Mouse (Mus musculus): ENCODE measurements around the gene Cog5. TPM values are rescaled to one million over a fixed set of nuclear protein-coding genes. Genes with fewer than 3 reads are reported as not detected.
A peak's percentile ranks its signal among the peaks of the same experiment; 100 is the strongest.

The Cog5 gene
- polyA plus RNA-seq, 1 experiment from 2014 or later: 26.9 TPM

DNA sequence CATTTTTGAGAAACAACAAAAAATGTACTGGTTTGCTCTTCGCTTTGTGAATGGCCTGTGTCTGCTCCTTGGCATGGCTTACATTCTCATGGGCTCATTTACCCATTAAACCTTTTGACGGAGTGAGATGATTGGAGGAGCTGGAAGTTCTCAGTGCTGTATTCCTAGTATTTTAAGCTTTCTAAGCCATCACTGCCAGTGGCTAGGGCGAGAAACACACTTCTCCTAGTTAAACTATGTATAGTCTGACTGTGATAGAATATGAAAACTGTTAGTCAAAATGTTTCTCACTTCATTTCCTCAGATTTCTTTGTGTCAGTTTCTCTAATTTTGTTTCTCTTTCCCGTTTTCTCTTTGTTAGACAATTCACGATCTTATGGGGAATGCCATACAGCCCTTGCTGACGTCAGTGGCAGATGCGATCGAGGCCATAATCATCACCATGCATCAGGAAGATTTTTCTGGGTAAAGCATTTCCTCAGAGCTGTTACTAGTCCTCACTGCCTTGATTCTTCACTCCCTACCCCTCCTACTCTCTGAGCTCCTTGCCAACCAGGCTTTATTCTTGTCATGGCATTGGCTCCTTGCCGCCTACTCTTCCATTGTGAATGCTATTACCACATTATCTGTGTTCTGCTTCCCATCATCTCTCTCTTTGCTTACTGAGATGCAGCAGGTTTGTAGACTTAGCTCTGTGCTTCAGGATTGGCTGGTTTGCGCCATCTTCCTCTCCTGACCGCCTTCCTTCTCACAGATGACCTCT lies 231.4 kb downstream of the Cog5 start:
- no peak for DNase-seq (ENCODE audit: low spot score)
- peaks cover 20% of the 10 kb centered on the region for H3K36me3 ChIP-seq
- no peaks in the 10 kb centered on the region for H3K27me3 ChIP-seq (ENCODE audit: insufficient read depth, poor library complexity, severe bottlenecking)
- H3K4me1 ChIP-seq (replicated peaks): peaks cover 6% of the 10 kb centered on the region; the same call in 1 of the 2 replicates
- WGBS: 94% methylated on average over 11 of the region's 11 CpGs
- H3K9me3 ChIP-seq: no peaks in the 10 kb centered on the region
- no peak overlapping the region for H3K4me3 ChIP-seq
- no peak overlapping the region for H3K27ac ChIP-seq

DNA sequence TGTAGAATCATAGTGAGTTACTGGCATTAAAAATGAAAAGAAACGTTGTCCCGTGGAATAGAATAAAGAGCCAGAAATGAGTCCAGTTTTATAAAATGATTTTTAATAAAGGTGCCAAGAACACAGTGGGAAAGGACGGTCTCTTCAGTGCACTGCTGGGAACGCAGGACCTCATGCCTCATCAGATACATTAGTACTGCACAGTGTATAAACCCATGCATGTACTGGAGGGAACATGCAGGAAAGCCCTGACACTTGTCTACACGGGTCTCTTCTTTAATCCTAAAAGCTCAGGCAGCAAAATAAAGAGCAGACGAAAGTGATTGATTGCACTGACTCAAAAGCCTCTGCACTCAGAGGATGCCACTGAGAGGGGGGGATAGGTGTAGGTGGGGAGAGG lies 236.0 kb downstream of the Cog5 start:
- Histone ChIP-seq H3K4me3 (no peak overlapping the region), H3K4me1 (replicated peaks) (peaks cover 20% of the 10 kb centered on the region), H3K27ac (no peak overlapping the region), H3K9me3 (no peaks in the 10 kb centered on the region), H3K36me3 (peaks cover 20% of the 10 kb centered on the region), H3K27me3 (ENCODE audit: insufficient read depth, poor library complexity, severe bottlenecking) (no peaks in the 10 kb centered on the region)
- DNase-seq (ENCODE audit: low spot score): no peak
- 75% methylated on average over 6 of the region's 6 CpGs for WGBS

DNA sequence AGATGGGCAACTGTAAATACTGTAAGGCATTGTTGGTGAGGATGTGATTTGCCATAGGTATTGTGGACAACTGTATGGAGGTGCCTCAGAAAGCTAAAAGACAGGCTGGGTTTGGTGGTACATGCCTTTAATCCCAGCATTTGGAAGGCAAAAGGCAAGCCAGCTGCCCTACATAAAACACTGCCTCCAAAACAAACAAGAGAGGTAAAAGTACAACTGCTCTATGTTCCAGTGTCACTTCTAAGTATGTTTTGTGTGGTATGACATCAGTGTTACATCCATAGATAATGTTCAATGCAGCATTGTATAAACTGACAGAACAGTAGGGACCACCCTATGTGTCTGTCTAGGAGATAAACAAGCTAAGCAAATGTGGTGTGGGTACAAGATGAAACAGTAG lies 237.4 kb downstream of the Cog5 start:
- H3K27ac ChIP-seq: no peak overlapping the region

DNA sequence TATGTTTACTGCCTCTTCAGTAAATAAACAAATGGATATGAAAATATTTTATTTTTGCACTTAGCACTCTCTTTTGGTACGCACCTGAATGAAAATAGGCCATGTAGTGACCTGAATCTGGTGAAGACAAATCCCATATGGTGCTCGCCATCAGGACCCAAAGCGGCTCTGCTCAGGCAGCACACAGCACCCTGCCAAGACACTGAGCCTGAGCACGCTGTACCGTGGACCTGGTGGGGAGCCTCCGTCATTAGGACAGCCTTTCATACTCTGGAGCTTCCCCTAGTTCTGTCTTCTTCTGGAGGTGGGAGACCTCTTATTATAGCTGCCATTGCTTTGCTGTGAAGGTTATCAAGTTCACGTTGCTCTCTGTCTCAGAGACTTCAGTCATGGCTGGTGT lies 238.1 kb downstream of the Cog5 start:
- WGBS: 94% methylated on average over 7 of the region's 7 CpGs
- Histone ChIP-seq H3K9me3 (no peaks in the 10 kb centered on the region), H3K27ac (no peak overlapping the region), H3K36me3 (peaks cover 4% of the 10 kb centered on the region), H3K4me1 (replicated peaks) (peaks cover 35% of the 10 kb centered on the region), H3K4me3 (no peak overlapping the region), H3K27me3 (ENCODE audit: insufficient read depth, poor library complexity, severe bottlenecking) (no peaks in the 10 kb centered on the region)
- no peak for DNase-seq (ENCODE audit: low spot score)

More for the DNA sequence above, 237.4 kb downstream of the Cog5 start:
- no peak overlapping the region for H3K4me3 ChIP-seq
- no peaks in the 10 kb centered on the region for H3K9me3 ChIP-seq
- no peak for DNase-seq (ENCODE audit: low spot score)
- H3K36me3 ChIP-seq: peaks cover 10% of the 10 kb centered on the region
- H3K27me3 ChIP-seq (ENCODE audit: insufficient read depth, poor library complexity, severe bottlenecking): no peaks in the 10 kb centered on the region
- H3K4me1 ChIP-seq (replicated peaks): peaks cover 34% of the 10 kb centered on the region

DNA sequence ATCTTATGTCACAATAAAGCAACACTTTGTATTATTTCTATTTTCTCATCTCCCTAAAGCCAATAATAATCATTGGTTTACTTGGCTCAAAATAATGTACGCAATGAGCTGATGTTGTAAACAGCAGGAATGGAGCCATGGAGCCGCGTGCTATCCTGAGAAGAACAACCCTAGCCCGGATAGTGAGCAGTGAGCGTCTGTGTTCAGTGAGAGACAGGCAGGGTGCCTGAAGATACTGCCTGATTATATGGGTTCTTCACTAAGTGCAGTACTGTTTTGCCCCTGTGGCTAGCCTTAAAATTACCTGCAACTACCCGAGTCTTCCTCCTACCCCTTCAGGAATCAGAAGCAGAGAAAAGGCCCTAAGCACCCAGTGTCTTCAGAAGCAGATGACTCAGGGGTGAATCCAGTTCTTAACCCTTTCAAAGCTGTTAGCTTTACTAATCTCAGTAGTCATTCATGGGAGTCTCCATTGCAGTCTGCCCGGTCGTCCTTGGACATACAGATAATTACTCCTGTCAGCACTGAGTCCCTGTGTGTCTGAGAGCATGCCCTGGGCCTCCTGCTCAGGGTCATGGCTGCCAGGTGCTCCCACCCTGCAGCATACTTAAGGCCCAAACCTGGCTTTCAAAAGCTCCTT lies 240.5 kb downstream of the Cog5 start:
- Histone ChIP-seq H3K4me3 (no peak overlapping the region), H3K9me3 (no peaks in the 10 kb centered on the region), H3K27ac (peak overlapping the region; percentile 78), H3K27me3 (ENCODE audit: insufficient read depth, poor library complexity, severe bottlenecking) (no peaks in the 10 kb centered on the region), H3K36me3 (no peaks in the 10 kb centered on the region), H3K4me1 (replicated peaks) (peaks cover 35% of the 10 kb centered on the region)
- 32% methylated on average over 8 of the region's 8 CpGs for WGBS
- peak; percentile 10 for DNase-seq (ENCODE audit: low spot score)

DNA sequence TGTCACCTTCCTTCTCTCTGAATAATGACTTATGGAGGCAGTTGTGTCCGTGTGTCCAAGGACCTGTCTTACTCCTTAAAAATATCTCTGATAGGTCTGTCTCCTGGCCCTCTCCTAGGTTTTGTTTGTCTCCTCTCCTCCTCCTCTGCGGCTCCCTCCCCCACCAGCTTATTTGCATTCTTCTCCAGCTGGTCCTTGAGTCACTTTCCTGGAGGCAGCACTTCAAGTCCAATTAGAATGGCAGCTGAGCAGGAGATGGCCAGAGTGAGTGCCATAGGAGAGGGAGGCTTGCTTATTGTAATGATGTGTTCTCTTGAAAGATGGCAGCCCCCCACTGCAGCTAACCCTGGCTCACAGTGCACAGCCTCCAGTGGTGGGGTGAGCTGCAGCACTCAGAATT lies 241.2 kb downstream of the Cog5 start:
- H3K9me3 ChIP-seq: no peaks in the 10 kb centered on the region
- H3K4me1 ChIP-seq (replicated peaks): peaks cover 30% of the 10 kb centered on the region
- DNase-seq (ENCODE audit: low spot score): peak; percentile 41
- no peaks in the 10 kb centered on the region for H3K27me3 ChIP-seq (ENCODE audit: insufficient read depth, poor library complexity, severe bottlenecking)
- peak overlapping the region; percentile 78 for H3K27ac ChIP-seq
- no peaks in the 10 kb centered on the region for H3K36me3 ChIP-seq
- 9% methylated on average over 2 of the region's 2 CpGs for WGBS
- H3K4me3 ChIP-seq: no peak overlapping the region

DNA sequence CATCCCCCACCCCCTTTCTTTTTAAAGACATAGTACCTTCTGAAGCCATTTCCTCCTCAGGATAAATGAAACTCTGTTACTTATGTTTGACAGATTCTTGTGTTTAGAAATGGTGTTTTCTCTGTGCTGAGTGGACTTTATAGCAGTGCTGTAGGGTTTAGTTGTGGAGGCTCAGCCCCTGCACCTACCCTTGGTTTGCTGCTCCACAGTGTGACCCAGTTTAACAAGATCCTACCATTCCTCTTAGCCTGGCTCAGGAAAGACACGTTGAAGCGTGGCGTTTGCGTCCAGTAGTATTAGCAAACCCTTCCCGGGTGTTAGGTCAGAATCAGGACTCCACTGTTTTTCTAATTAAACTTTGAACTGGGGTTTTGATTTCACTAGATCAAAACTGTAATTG lies 241.6 kb downstream of the Cog5 start:
- Histone ChIP-seq H3K9me3 (no peaks in the 10 kb centered on the region), H3K36me3 (no peaks in the 10 kb centered on the region), H3K27ac (peak overlapping the region; percentile 78), H3K4me3 (no peak overlapping the region), H3K27me3 (ENCODE audit: insufficient read depth, poor library complexity, severe bottlenecking) (no peaks in the 10 kb centered on the region), H3K4me1 (replicated peaks) (peaks cover 29% of the 10 kb centered on the region)
- DNase-seq (ENCODE audit: low spot score): no peak
- 15% methylated on average over 5 of the region's 5 CpGs for WGBS

DNA sequence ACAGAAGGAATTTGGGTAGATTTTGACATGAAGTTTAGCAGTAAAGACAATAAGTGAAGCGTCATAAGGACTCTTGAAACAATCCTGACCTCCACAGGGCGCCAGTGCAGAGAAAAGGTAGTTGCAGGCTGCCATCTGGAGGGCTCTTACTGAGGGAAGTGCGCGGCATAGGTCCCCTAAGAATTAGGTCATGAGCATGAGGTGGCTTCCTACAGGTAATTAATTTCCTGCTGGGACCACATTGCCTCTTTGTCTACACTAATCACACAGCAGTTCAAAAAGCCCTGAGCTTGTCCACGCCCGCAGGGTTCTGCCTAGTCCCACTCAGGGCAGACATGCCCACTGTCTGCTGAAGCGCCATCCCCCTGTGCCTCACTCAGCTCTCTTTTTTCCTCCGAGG lies 242.3 kb downstream of the Cog5 start:
- peak overlapping the region; percentile 78 for H3K27ac ChIP-seq
- no peaks in the 10 kb centered on the region; the same call in 1 of the 2 replicates for H3K36me3 ChIP-seq
- no peak overlapping the region for H3K4me3 ChIP-seq
- H3K27me3 ChIP-seq (ENCODE audit: insufficient read depth, poor library complexity, severe bottlenecking): no peaks in the 10 kb centered on the region
- no peaks in the 10 kb centered on the region for H3K9me3 ChIP-seq
- peaks cover 29% of the 10 kb centered on the region for H3K4me1 ChIP-seq (replicated peaks)
- 28% methylated on average over 8 of the region's 8 CpGs for WGBS
- DNase-seq (ENCODE audit: low spot score): peak; percentile 31

DNA sequence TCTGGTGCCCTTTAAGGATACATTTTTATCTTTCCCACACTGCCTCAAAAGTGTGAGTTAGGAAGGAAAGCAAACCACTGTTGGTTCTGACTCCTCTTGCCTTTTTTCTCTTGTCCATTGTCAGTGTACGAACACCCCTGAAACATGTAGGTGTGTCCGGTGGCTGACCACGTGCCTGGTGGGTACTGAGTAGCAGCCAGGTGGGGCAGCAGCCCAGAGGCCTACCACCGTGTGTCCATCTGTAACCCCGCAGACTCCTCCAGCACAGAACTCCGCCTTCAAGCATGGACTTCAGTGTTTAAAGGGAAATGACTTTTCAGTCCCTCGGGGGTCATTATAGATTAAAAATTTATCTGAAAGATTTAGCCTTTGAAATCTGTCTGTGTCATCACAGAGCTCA lies 242.8 kb downstream of the Cog5 start:
- Histone ChIP-seq H3K27ac (no peak overlapping the region), H3K36me3 (peaks cover under 1% of the 10 kb centered on the region), H3K4me3 (no peak overlapping the region), H3K4me1 (replicated peaks) (peaks cover 29% of the 10 kb centered on the region), H3K9me3 (no peaks in the 10 kb centered on the region), H3K27me3 (ENCODE audit: insufficient read depth, poor library complexity, severe bottlenecking) (no peaks in the 10 kb centered on the region)
- WGBS: 60% methylated on average over 7 of the region's 7 CpGs
- DNase-seq (ENCODE audit: low spot score): no peak

DNA sequence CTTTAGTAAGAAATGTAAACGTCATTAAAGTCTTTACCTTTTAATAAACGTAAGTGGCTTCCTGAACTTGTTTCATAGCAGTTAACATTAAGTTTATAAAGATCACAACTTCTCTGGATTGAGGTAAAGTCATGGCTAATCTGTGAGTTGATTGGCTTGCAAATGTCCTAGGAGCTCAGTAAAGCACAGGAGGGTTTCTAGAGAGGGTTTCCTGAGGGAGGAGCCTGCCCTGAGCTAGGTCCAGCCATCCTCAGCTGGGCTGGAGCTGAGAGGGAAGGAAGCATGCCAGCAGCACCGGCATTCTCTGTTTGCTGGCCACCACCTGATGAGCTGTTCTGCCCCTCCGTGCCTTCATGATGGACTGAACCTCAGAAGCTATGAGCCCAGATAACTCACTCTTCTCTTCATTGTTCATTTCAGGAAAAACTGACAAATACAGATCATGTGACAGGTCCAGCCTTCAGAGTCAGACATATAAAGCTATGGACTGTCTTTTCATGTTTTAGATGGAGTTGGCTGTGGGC lies 245.8 kb downstream of the Cog5 start:
- 81% methylated on average over 4 of the region's 4 CpGs for WGBS
- no peaks in the 10 kb centered on the region for H3K27me3 ChIP-seq (ENCODE audit: insufficient read depth, poor library complexity, severe bottlenecking)

DNA sequence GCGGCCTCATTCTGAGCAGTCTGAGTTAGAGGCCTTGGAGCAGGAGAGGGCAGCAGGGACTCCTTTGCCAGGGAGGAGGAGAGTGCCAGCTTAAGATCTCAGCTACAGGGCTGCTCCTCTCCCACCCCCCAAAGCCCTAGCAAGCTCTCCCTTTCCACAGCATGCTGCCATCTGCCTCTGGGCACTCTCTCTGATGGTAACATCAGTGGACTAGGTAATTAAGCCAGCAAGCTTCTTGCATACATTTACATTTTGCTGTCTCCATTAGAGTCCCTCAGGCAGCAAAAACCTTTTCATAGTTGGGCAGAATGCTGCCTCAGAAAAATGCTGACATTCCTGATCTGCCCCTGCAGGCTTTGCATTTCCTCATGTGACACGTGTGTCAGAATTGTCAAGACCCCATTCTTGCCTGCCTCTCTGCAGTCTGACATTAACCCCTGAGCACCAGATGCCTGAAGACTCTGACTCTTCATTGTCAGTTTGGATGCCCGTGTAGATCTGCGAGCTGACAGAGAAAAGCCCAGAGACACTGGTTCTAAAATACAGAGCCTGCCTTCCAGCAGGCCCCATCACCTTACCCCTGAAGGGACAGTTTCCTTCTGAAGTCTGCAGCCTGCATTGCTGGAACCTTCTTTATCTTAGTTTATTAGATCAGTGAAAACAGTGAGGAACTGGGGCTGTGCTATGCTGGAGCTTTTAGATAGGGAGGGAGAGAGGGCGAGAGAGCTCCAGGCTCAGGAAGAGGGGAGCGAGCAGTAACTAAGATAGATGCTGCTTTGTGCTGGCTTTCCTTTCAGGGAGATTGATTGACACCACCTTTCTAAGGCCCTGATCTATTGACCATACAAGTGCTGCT lies 251.3 kb downstream of the Cog5 start:
- peak overlapping the region; percentile 19; the same call in 1 of the 2 replicates for H3K27ac ChIP-seq
- WGBS: 43% methylated on average over 6 of the region's 6 CpGs
- H3K9me3 ChIP-seq: no peaks in the 10 kb centered on the region
- H3K4me3 ChIP-seq: no peak overlapping the region
- no peak for DNase-seq (ENCODE audit: low spot score)
- peaks cover 4% of the 10 kb centered on the region for H3K36me3 ChIP-seq
- H3K4me1 ChIP-seq (replicated peaks): peaks cover 11% of the 10 kb centered on the region
- H3K27me3 ChIP-seq (ENCODE audit: insufficient read depth, poor library complexity, severe bottlenecking): no peaks in the 10 kb centered on the region

More for the DNA sequence above, 245.8 kb downstream of the Cog5 start:
- DNase-seq (ENCODE audit: low spot score): no peak
- H3K9me3 ChIP-seq: no peaks in the 10 kb centered on the region
- no peak overlapping the region for H3K27ac ChIP-seq
- peaks cover 20% of the 10 kb centered on the region for H3K4me1 ChIP-seq (replicated peaks)
- H3K4me3 ChIP-seq: no peak overlapping the region
- peaks cover 4% of the 10 kb centered on the region for H3K36me3 ChIP-seq

DNA sequence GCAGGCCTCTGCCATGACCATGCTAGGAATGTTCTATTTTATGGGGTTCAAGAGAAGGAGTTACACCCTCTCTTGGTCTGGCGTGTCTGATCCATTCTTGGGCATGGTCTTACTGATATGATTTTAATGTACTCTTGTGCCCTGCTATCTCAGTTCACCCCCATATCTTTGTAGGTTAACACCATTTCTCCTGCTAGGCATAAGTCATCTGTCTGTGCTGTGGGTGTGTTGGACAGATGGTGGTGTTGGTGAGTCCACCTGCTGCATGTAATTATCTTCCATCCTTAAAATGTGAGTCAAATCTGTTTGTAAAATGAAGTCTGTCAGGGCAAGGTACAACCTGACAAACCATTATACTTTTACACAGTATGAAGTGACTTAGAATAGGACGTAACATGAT lies 252.8 kb downstream of the Cog5 start:
- Histone ChIP-seq H3K4me3 (no peak overlapping the region), H3K36me3 (peaks cover 4% of the 10 kb centered on the region), H3K27ac (no peak overlapping the region), H3K27me3 (ENCODE audit: insufficient read depth, poor library complexity, severe bottlenecking) (no peaks in the 10 kb centered on the region), H3K4me1 (replicated peaks) (peaks cover 11% of the 10 kb centered on the region), H3K9me3 (no peaks in the 10 kb centered on the region)
- WGBS: 90% methylated on average over 2 of the region's 2 CpGs
- no peak for DNase-seq (ENCODE audit: low spot score)

Measured in hindbrain, embryonic 10.5 days (tissue).